Mouse (Mus musculus): ENCODE results near the gene Heatr5a. TPM values are rescaled to one million over a fixed set of nuclear protein-coding genes. Genes with fewer than 3 reads are reported as not detected.

Gene Heatr5a
- polyA plus RNA-seq, 1 experiment: 6.8 TPM

GRCm38 (mm10) chr12:51886369-51886768 lies 84.8 kb downstream of the Heatr5a start:
- no peak for DNase-seq (ENCODE audit: extremely low spot score in 1 of 2, low spot score in 1 of 2)

GRCm38 (mm10) chr12:51884801-51885200 lies 86.3 kb downstream of the Heatr5a start:
- DNase-seq (ENCODE audit: extremely low spot score in 1 of 2, low spot score in 1 of 2): no peak

DNA sequence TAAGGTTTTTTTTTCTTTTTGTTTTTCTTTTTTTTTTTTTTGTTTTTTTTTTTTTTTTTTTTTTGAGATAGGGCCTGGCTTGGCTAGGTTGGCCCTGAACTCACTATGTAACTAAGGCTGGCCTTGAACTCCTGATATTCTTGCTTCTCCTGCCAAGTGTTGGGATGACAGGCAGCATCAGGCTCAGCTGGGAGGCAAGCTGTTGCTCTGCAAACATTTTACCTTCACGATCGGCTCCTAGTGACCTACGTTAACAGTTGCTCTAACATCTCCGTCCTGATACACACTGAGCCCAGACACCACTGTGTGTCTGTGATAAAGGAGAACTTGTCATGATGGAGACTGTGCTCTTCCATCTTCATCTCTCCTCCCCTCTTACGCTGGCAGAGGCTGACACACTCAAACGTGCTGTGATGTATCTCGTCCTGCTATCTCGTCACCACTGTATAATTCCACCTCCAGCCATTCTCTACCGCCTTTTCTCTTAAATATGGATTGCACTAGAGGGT lies 87.8 kb downstream of the Heatr5a start:
- no peak for DNase-seq (ENCODE audit: extremely low spot score in 1 of 2, low spot score in 1 of 2)

GRCm38 (mm10) chr12:51882606-51883296 lies 88.4 kb downstream of the Heatr5a start:
- DNase-seq (ENCODE audit: extremely low spot score in 1 of 2, low spot score in 1 of 2): peak in 1 of 2 experiments; percentile 41

DNA sequence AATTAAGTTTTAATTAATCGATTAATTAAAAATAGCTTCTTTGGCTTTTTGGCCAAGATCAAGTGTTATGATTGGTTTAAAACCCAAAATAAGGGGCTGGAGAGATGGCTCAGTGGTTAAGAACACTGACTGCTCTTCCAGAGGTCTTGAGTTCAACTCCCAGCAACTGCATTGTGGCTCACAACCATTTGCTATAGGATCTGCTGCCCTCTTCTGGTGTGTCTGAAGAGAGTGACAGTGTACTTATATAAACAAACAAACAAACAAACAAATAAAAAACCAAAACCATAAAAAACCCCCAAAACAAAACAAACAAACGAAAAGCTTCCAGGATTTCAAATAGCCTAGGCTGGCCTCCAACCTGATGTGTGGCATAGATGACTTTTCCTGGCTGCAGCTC lies 89.3 kb downstream of the Heatr5a start:
- no peak for DNase-seq (ENCODE audit: extremely low spot score in 1 of 2, low spot score in 1 of 2)

- DNase-seq (ENCODE audit: extremely low spot score in 1 of 2, low spot score in 1 of 2): no peak
Observed at GRCm38 (mm10) chr12:51871446-51872144, 99.5 kb downstream of the Heatr5a start.

DNA sequence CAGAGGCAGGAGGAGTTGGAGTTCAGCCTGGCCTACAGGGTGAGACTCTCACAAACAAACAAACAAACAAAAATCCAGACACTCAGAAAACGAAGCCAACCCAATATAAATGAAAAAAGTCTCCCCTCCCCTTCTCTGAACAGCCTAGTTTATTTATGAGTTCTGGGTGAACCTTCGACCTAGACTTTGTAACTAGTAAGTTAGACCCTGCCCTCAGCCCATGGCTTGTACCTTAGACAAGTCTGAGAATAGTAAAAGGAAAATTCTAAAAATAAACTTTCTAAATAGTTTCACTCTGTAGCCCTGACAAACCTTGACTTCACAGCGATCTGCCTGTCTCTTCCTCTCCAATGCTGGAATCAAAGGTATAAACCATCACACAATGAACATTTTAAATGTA lies 101.6 kb downstream of the Heatr5a start:
- DNase-seq (ENCODE audit: extremely low spot score in 1 of 2, low spot score in 1 of 2): no peak

GRCm38 (mm10) chr12:51867076-51867475 lies 104.0 kb downstream of the Heatr5a start:
- no peak for DNase-seq (ENCODE audit: extremely low spot score in 1 of 2, low spot score in 1 of 2)

DNA sequence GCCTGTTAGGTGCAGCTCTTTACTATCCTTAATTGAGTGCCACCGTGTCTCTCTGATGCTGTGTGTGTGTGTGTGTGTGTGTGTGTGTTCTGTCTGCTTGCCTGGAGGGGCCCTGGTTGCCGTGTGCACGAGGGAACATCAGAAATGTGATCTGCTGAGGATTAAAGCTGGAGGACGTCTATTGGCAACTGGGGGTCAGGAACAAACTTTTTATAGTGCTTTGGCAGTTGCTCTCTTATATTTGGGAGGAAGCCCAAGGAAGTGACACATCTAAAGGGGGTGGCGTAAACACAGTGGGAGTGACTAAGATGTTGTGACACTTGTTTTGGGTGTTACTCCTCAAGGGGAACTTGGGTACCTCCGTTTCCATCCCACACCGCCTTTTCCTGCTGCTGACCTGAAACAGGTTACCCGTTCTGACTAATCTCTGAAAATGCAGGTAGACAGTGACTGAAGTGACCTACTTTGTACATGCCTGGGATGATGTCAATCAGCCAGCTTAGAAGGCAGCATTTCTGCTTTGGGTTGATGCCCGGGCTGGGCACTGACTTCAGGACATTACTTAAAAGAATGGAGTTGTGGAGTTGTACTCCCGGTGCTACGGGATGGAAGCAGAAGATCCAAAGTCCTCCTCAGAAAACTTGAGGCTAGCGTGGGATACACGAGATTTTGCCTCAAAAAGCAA lies 104.8 kb downstream of the Heatr5a start:
- DNase-seq (ENCODE audit: extremely low spot score in 1 of 2, low spot score in 1 of 2): no peak

DNA sequence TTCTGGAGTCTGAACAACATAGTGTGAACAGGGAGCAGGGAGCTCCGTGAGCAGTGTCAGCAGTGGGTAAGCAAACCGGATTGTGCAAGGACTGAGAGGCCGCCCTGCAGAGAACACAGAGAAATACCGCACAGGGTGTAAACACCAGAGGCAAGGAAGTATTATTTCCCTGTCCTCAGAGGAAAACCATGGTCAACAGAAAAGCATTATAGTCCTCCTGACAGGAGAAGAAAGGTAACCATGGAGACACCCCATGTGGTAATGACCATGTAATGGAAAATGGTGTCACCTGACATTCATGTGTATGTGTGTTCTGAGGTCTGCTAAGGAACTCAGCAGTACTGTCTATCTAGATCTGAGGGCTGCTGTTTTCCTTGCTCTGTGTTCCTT lies 105.3 kb downstream of the Heatr5a start:
- DNase-seq (ENCODE audit: extremely low spot score in 1 of 2, low spot score in 1 of 2): no peak

DNA sequence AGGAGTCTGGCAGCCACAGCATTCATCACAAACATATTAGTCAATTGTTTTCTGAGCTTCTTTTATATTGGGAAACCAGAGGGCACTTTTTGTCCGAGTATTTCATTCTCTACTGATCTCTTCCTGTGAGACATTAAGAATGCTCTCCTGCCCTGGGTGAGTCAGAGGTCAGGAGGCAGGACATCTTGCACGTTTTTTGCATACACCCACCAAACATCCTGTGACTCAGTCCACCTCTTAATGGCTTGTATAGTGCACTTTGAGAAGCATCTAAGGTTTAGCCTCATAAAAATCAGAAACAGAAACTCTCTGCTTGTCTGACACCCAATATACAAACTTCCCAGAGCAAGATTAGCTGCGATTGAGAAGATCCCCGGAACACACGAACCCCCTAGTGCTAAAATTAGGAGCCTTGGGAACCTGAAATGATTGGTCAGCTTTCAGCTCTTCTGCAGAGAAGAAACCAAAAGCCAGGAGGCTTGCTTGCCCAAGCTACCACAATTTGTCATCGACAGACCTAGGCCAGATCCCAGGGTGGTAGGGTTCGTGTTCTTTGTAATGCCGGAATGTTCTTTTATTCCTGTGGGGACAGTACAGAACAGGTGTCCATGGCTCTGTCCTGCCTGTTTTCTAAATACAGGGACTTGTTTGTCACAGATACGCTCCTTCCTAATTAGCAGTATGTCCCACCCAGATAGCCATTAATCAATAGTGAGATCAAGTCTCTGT lies 105.9 kb downstream of the Heatr5a start:
- no peak for DNase-seq (ENCODE audit: extremely low spot score in 1 of 2, low spot score in 1 of 2)

- DNase-seq (ENCODE audit: extremely low spot score in 1 of 2, low spot score in 1 of 2): no peak
Observed at GRCm38 (mm10) chr12:51863116-51864002, 107.8 kb downstream of the Heatr5a start.

DNA sequence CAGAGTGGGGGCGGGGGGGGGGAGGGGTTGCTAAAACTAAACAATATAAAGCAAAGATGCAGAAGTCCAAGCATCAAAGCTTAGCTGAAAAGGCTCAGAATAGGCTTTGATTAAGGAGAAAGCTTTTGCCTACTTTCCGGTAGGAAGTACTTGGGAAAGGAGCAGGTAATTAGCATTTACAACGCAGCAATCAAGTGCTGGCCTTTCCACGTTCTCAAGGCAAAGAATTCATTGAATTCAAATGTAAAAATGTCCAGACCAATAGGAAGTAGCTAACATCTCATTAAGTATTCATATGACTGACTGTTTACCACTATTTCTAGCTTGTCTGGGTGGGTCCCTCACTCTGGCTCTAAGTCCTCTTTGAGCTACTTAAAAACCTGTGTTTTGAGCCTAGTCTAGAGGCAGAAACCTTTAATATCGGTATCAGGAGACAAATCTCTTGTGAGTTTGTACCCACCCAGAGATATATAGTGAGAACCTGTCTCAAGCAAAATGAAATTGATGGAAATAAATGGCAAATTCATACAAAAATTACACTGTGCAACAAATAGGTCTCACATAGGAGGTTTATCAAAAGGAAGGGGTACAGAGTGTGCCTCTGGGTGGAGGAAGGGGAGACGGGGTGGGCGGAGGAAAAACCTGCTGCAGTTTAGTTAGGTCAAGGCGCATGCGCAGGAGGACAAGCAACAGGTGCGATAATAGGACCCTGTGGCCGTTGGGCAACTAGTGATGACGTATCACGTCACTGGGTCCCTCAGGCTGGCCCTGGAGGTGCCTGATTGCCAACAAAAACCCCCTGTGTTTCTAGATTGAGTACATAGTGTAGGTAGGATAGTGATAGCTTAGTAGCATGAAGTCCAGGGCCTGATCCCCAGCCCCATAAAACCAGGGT lies 112.7 kb downstream of the Heatr5a start:
- no peak for DNase-seq (ENCODE audit: extremely low spot score in 1 of 2, low spot score in 1 of 2)

DNA sequence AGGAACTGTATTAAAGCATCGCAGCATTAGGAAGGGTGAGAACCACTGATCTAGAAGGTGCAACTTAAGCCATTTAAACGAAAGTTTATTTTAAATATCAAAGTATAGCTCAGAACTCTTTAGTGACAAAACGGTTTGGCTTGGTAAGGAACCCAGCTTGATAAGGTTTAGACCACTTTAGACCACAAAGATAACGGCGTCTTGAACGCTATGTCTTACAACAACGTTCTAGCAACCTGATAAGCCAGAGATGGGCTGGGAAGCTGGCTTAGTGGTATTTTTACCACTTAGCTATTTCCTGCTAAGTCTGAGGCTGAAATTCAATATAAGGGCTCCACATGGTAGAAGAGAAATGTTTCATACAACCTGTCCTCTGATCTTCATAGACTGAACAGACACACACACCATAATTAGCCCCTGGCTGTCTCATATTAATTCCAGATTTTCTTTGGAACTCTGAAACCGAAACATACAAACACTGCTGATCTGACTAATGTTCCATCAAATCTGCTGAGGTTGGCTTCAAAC lies 114.3 kb downstream of the Heatr5a start:
- no peak for DNase-seq (ENCODE audit: extremely low spot score in 1 of 2, low spot score in 1 of 2)

- DNase-seq (ENCODE audit: extremely low spot score in 1 of 2, low spot score in 1 of 2): no peak
Observed at GRCm38 (mm10) chr12:51855872-51856271, 115.2 kb downstream of the Heatr5a start.

DNA sequence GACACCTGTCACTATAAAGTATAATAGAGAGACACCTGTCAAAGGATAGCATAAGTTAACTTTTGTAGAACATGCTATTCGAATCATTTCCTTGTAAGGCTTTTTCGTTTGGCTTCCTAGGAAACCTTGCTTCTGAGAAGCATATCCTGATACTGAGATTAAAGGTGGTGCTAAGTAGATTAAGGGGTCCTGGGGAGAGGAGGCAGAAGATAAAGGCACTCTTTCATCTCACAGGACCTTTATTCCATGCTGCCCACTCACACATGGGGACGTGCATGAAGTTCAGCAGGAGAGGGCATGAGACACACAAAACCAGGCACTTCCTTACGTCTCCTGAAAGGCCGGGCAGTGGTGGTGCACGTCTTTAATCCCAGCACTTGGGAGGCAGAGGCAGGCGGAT lies 115.7 kb downstream of the Heatr5a start:
- DNase-seq (ENCODE audit: extremely low spot score in 1 of 2, low spot score in 1 of 2): no peak

DNA sequence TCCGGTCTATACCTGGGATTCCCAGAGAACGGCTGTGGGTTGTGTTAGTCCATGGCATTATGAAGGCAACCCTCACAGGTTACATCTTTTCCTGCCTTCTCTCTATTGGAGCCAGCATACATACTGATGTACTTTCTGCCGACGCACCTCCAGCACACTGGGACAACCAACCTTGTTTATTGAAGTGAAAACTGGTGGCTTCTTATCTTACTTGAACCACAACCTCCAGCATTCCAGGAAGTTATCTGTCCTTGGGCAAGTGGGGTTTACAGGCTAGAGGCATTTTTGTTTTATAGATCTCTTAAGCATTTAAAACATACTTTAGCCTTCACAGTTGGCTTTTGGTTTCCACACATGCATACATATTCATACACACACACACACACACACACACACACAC lies 119.5 kb downstream of the Heatr5a start:
- no peak for DNase-seq (ENCODE audit: extremely low spot score in 1 of 2, low spot score in 1 of 2)

- no peak for DNase-seq (ENCODE audit: extremely low spot score in 1 of 2, low spot score in 1 of 2)
Observed at GRCm38 (mm10) chr12:51851155-51851554, 120.0 kb downstream of the Heatr5a start.

DNA sequence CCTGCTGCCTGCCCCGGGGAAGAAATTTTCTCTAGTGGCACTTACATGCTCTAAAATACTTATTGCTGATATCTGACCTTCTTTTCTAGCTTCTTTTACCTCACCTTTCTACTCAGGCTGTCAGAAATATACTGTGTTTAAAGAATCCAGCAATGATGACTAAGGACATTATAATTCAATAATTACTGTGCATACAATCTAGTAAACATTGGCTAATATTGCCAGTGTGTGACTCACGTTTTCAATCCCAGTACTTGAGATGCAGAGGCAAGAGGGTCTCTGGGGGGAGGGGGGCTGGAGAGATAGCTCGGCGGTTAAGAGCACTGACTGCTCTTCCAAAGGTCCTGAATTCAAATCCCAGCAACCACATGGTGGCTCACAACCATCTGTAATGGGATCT lies 120.8 kb downstream of the Heatr5a start:
- DNase-seq (ENCODE audit: extremely low spot score in 1 of 2, low spot score in 1 of 2): no peak
